ENCODE assay signal across 14 mouse cellular contexts in genomic region chr11:33747402-33747955, GRCm38 (mm10).
DNase-seq lines count a peak whose midpoint lies in the region; ATAC-seq and TF ChIP-seq lines count a peak whose summit lies in the region.
"Had no signal": no experiment of that assay in that cellular context is flagged by ENCODE, and none has a peak within 500 bp of the region (broad histone marks: within the 10 kb centered on the region; RNA-seq: fewer than 3 reads in every experiment).

No protein-coding gene starts in this region.

- H3K27me3 ChIP-seq in hindbrain, embryonic 15.5 days: no peaks in the 10 kb centered on the region
- H3K27me3 ChIP-seq in hindbrain, embryonic 12.5 days: no peaks in the 10 kb centered on the region
- H3K27me3 ChIP-seq in forebrain, embryonic 16.5 days (replicated peaks; ENCODE audit: control insufficient read depth, insufficient read depth, low read length): no peaks in the 10 kb centered on the region
- H3K27me3 ChIP-seq in liver, embryonic 12.5 days (replicated peaks): no peaks in the 10 kb centered on the region
- H3K27me3 ChIP-seq: limb, embryonic 15.5 days; midbrain, embryonic 12.5 days had no signal

- H3K27ac ChIP-seq in hindbrain, embryonic 15.5 days (replicated peaks): no peak overlapping the region
- no peak overlapping the region for H3K27ac ChIP-seq in hindbrain, embryonic 12.5 days
- H3K27ac ChIP-seq in forebrain, embryonic 16.5 days (ENCODE audit: low read length): no peak overlapping the region
- H3K27ac ChIP-seq in liver, embryonic 12.5 days: no peak overlapping the region
- H3K27ac ChIP-seq: limb, embryonic 15.5 days; midbrain, embryonic 12.5 days had no signal

- 67% methylated on average over 5 of the region's 5 CpGs for WGBS in hindbrain, embryonic 15.5 days
- 79% methylated on average over 5 of the region's 5 CpGs for WGBS in hindbrain, embryonic 12.5 days
- WGBS in forebrain, embryonic 16.5 days: 43% methylated on average over 5 of the region's 5 CpGs
- 56% methylated on average over 5 of the region's 5 CpGs for WGBS in liver, embryonic 12.5 days (ENCODE audit: insufficient replicate concordance)

- no peak for TF ChIP-seq CTCF in brain, embryonic 14.5 days (IDR thresholded peaks at IDR 0.05; ENCODE audit: borderline replicate concordance, extremely low read depth, insufficient read depth, insufficient read length)

- no peak for TF ChIP-seq POLR2A in brain, embryonic 14.5 days (IDR thresholded peaks at IDR 0.05; ENCODE audit: borderline replicate concordance, extremely low read depth, insufficient read depth, insufficient read length, poor library complexity, severe bottlenecking)

- H3K4me1 ChIP-seq in hindbrain, embryonic 15.5 days (replicated peaks): peaks cover 20% of the 10 kb centered on the region
- H3K4me1 ChIP-seq in hindbrain, embryonic 12.5 days: peaks cover 8% of the 10 kb centered on the region
- H3K4me1 ChIP-seq in forebrain, embryonic 16.5 days (replicated peaks; ENCODE audit: control insufficient read depth, insufficient read depth, low read length): peaks cover 14% of the 10 kb centered on the region
- no peaks in the 10 kb centered on the region for H3K4me1 ChIP-seq in liver, embryonic 12.5 days

- peak; percentile 85 for DNase-seq in brain, embryonic 14.5 days (ENCODE audit: low read depth)
- DNase-seq in cerebellum, adult 18-20 months: peak; percentile 54 to 65
- DNase-seq in urinary bladder, adult 2 months (ENCODE audit: low spot score): no peak
- DNase-seq: adrenal gland, adult 2 months; embryo, embryonic 11 days; heart, adult 11 months; lung, adult 2 months; lung, postnatal 4 days had no signal

- no peak overlapping the region for H3K9ac ChIP-seq in hindbrain, embryonic 15.5 days
- no peak overlapping the region for H3K9ac ChIP-seq in hindbrain, embryonic 12.5 days
- no peak overlapping the region for H3K9ac ChIP-seq in forebrain, embryonic 16.5 days (replicated peaks; ENCODE audit: low read depth, low read length)
- H3K9ac ChIP-seq in liver, embryonic 12.5 days: no peak overlapping the region
- H3K9ac ChIP-seq: limb, embryonic 15.5 days; midbrain, embryonic 12.5 days had no signal

- ATAC-seq in hindbrain, embryonic 15.5 days (ENCODE audit: low FRiP score, low read depth): peak; percentile 40
- no peak for ATAC-seq in hindbrain, embryonic 12.5 days (ENCODE audit: low FRiP score)
- ATAC-seq in forebrain, embryonic 16.5 days: peak; percentile 59
- no peak for ATAC-seq in liver, embryonic 12.5 days

- H3K9me3 ChIP-seq in hindbrain, embryonic 15.5 days: no peaks in the 10 kb centered on the region
- no peaks in the 10 kb centered on the region for H3K9me3 ChIP-seq in hindbrain, embryonic 12.5 days (replicated peaks)
- no peaks in the 10 kb centered on the region for H3K9me3 ChIP-seq in forebrain, embryonic 16.5 days (ENCODE audit: control insufficient read depth, low read length)
- no peaks in the 10 kb centered on the region for H3K9me3 ChIP-seq in liver, embryonic 12.5 days (replicated peaks)
- H3K9me3 ChIP-seq: limb, embryonic 15.5 days; midbrain, embryonic 12.5 days had no signal

- H3K4me2 ChIP-seq in hindbrain, embryonic 15.5 days: no peak overlapping the region
- H3K4me2 ChIP-seq in hindbrain, embryonic 12.5 days (replicated peaks): no peak overlapping the region
- H3K4me2 ChIP-seq in forebrain, embryonic 16.5 days (ENCODE audit: low read length): no peak overlapping the region
- no peak overlapping the region for H3K4me2 ChIP-seq in liver, embryonic 12.5 days
- H3K4me2 ChIP-seq: limb, embryonic 15.5 days; midbrain, embryonic 12.5 days had no signal

- H3K4me3 ChIP-seq in hindbrain, embryonic 15.5 days: no peak overlapping the region
- no peak overlapping the region for H3K4me3 ChIP-seq in hindbrain, embryonic 12.5 days
- no peak overlapping the region for H3K4me3 ChIP-seq in forebrain, embryonic 16.5 days (replicated peaks; ENCODE audit: low read length)
- no peak overlapping the region for H3K4me3 ChIP-seq in liver, embryonic 12.5 days
- H3K4me3 ChIP-seq: limb, embryonic 15.5 days; midbrain, embryonic 12.5 days had no signal

- H3K36me3 ChIP-seq in hindbrain, embryonic 15.5 days: no peaks in the 10 kb centered on the region
- H3K36me3 ChIP-seq in hindbrain, embryonic 12.5 days: no peaks in the 10 kb centered on the region
- H3K36me3 ChIP-seq in forebrain, embryonic 16.5 days (ENCODE audit: control insufficient read depth, insufficient read depth): no peaks in the 10 kb centered on the region
- no peaks in the 10 kb centered on the region for H3K36me3 ChIP-seq in liver, embryonic 12.5 days
- H3K36me3 ChIP-seq: limb, embryonic 15.5 days; midbrain, embryonic 12.5 days had no signal

Comparison
In these comparisons a context has a peak if more than half of its experiments do, and no peak if none do; other contexts are left out.
1. ATAC-seq: peak in hindbrain, embryonic 15.5 days (single experiment) and forebrain, embryonic 16.5 days (single experiment); none in hindbrain, embryonic 12.5 days (single experiment) and liver, embryonic 12.5 days (single experiment).